Mouse (Mus musculus) forebrain, embryonic 12.5 days (tissue): ENCODE results near the gene Fez2. TPM values are rescaled to one million over a fixed set of nuclear protein-coding genes. Genes with fewer than 3 reads are reported as not detected.

Source experiments
- ATAC-seq: fragments of 200-750 bp; cut with Nextera tagmentation; 2 replicates; pipeline ENCODE4 v1.8.0; 2017; ENCODE audit warnings: moderate TSS enrichment; ENCODE audit not compliant: low FRiP score
- H3K27ac ChIP-seq: fragments of 300-500 bp; sonication (generic); 2 replicates; pipeline ENCODE4 v1.5.1; 2016; ENCODE audit warnings: mild to moderate bottlenecking
- H3K27me3 ChIP-seq: fragments of 300-500 bp; sonication (generic); 2 replicates; pipeline ENCODE4 v1.6.1; 2016; ENCODE audit warnings: mild to moderate bottlenecking
- H3K36me3 ChIP-seq: fragments of 300-500 bp; sonication (generic); replicated peaks from 2 replicates; pipeline ENCODE4 v1.6.1; 2016; ENCODE audit warnings: mild to moderate bottlenecking
- H3K4me1 ChIP-seq: fragments of 300-500 bp; sonication (generic); 2 replicates; pipeline ENCODE4 v1.6.1; 2016
- H3K4me2 ChIP-seq: fragments of 300-500 bp; sonication (generic); 2 replicates; pipeline ENCODE4 v1.6.1; 2016; ENCODE audit warnings: mild to moderate bottlenecking, moderate library complexity
- H3K4me3 ChIP-seq: fragments of 300-500 bp; sonication (generic); replicated peaks from 2 replicates; pipeline ENCODE4 v1.5.1; 2016; ENCODE audit warnings: mild to moderate bottlenecking
- H3K9ac ChIP-seq: fragments of 300-500 bp; sonication (generic); 2 replicates; pipeline ENCODE4 v1.6.1; 2016; ENCODE audit warnings: mild to moderate bottlenecking
- H3K9me3 ChIP-seq: fragments of 300-500 bp; sonication (generic); 2 replicates; pipeline ENCODE4 v1.6.1; 2016
- WGBS: fragments of 180-500 bp; shearing (Covaris S2); methylation state at CpG from one replicate; pipeline ENCODE4 v1.1.7; 2016; 5-methylcytosine and 5-hydroxymethylcytosine counted together
- polyA plus RNA-seq: library from polyadenylated mRNA; unstranded; fragments of >200 nt; fragmentation: Nextera tagmentation; extraction: Ambion mirVana; gene quantifications from 2 replicates; pipeline ENCODE4 v1.2.1, GENCODE M21; 2016

Fez2 gene
- polyA plus RNA-seq, 1 experiment from 2014 or later: 36.2 TPM

GRCm38 (mm10) chr17:78327187-78327586 lies 90.8 kb downstream of the Fez2 start:
- H3K9me3 ChIP-seq: 0 out of 2 replicates have a peak, but pooled peaks cover 3% of the 10 kb centered on the region
- no peak overlapping the region for H3K4me3 ChIP-seq
- ATAC-seq: no peak
- H3K9ac ChIP-seq: no peak overlapping the region
- 86% methylated on average over 4 of the region's 4 CpGs for WGBS
- H3K27ac ChIP-seq: no peak overlapping the region
- no peak overlapping the region for H3K4me2 ChIP-seq
- peaks cover 10% of the 10 kb centered on the region for H3K4me1 ChIP-seq
- H3K27me3 ChIP-seq: no peaks in the 10 kb centered on the region
- no peaks in the 10 kb centered on the region; the same call in 1 of the 2 replicates for H3K36me3 ChIP-seq

- Histone ChIP-seq H3K4me3 (no peak overlapping the region), H3K9me3 (0 out of 2 replicates have a peak, but pooled peaks cover 3% of the 10 kb centered on the region), H3K4me2 (no peak overlapping the region), H3K27ac (no peak overlapping the region), H3K36me3 (no peaks in the 10 kb centered on the region; the same call in 1 of the 2 replicates), H3K4me1 (peaks cover 11% of the 10 kb centered on the region), H3K9ac (no peak overlapping the region), H3K27me3 (no peaks in the 10 kb centered on the region)
- 95% methylated on average over 2 of the region's 2 CpGs for WGBS
- ATAC-seq: no peak
These were observed 91.6 kb downstream of the Fez2 start for GRCm38 (mm10) chr17:78326381-78326780.

GRCm38 (mm10) chr17:78325761-78326332 lies 92.1 kb downstream of the Fez2 start:
- 0 out of 2 replicates have a peak, but pooled peaks cover 3% of the 10 kb centered on the region for H3K9me3 ChIP-seq

GRCm38 (mm10) chr17:78322369-78323335 lies 95.3 kb downstream of the Fez2 start:
- no peak overlapping the region for H3K4me2 ChIP-seq
- 0 out of 2 replicates have a peak, but pooled peaks cover 3% of the 10 kb centered on the region for H3K9me3 ChIP-seq
- ATAC-seq: no peak
- no peaks in the 10 kb centered on the region; the same call in 1 of the 2 replicates for H3K36me3 ChIP-seq
- WGBS: 66% methylated on average over 18 of the region's 18 CpGs
- H3K4me1 ChIP-seq: peaks cover 11% of the 10 kb centered on the region
- H3K27ac ChIP-seq: no peak overlapping the region
- no peak overlapping the region for H3K4me3 ChIP-seq
- H3K9ac ChIP-seq: no peak overlapping the region
- H3K27me3 ChIP-seq: no peaks in the 10 kb centered on the region

More at GRCm38 (mm10) chr17:78325761-78326332, 92.1 kb downstream of the Fez2 start:
- no peak overlapping the region for H3K27ac ChIP-seq
- no peaks in the 10 kb centered on the region; the same call in 1 of the 2 replicates for H3K36me3 ChIP-seq
- H3K27me3 ChIP-seq: no peaks in the 10 kb centered on the region
- H3K4me2 ChIP-seq: no peak overlapping the region
- no peak for ATAC-seq
- peaks cover 11% of the 10 kb centered on the region for H3K4me1 ChIP-seq
- H3K4me3 ChIP-seq: no peak overlapping the region
- H3K9ac ChIP-seq: no peak overlapping the region
- WGBS: 77% methylated on average over 7 of the region's 7 CpGs

GRCm38 (mm10) chr17:78321216-78321835 lies 96.6 kb downstream of the Fez2 start:
- no peak for ATAC-seq
- H3K36me3 ChIP-seq: no peaks in the 10 kb centered on the region; the same call in 1 of the 2 replicates
- 90% methylated on average over 11 of the region's 11 CpGs for WGBS

More at GRCm38 (mm10) chr17:78321216-78321835, 96.6 kb downstream of the Fez2 start:
- H3K9ac ChIP-seq: no peak overlapping the region
- H3K4me3 ChIP-seq: no peak overlapping the region
- no peak overlapping the region for H3K4me2 ChIP-seq
- H3K27me3 ChIP-seq: no peaks in the 10 kb centered on the region
- 0 out of 2 replicates have a peak, but pooled peaks cover 3% of the 10 kb centered on the region for H3K9me3 ChIP-seq
- peaks cover 10% of the 10 kb centered on the region for H3K4me1 ChIP-seq
- no peak overlapping the region for H3K27ac ChIP-seq

Other genes with a start within 250 kb of the Fez2 start
- gene Crim1, start 217.9 kb downstream of the Fez2 start, polyA plus RNA-seq: 3.1 and 3.8 TPM in 2 replicates
- 11.6 TPM in 2 replicates for gene Vit, start 89.9 kb upstream of the Fez2 start, polyA plus RNA-seq